Mouse (Mus musculus): ENCODE results near the gene Olfr126. TPM values are rescaled to one million over a fixed set of nuclear protein-coding genes. Genes with fewer than 3 reads are reported as not detected.

Olfr126 gene
- not detected in 2 replicates for total RNA-seq (2017)

- ATAC-seq (replicated peaks in 1 of 2; ENCODE audit: insufficient read depth in 1 of 2, low FRiP score in 2 of 2, low TSS enrichment in 1 of 2, low read depth in 1 of 2, poor library complexity in 2 of 2, severe bottlenecking in 2 of 2) = no peak
These were observed at the start of gene Olfr126 for GRCm38 (mm10) chr17:37847183-37847582. Gene Olfr126, plus strand, starts transcription at chr17:37847483.

GRCm38 (mm10) chr17:37799588-37799987 is 47.7 kb upstream of the Olfr126 start, which contains the start of gene Olfr124:
Gene Olfr124, plus strand, starts transcription at chr17:37799888.
- no peak for ATAC-seq (replicated peaks in 1 of 2; ENCODE audit: insufficient read depth in 1 of 2, low FRiP score in 2 of 2, low TSS enrichment in 1 of 2, low read depth in 1 of 2, poor library complexity in 2 of 2, severe bottlenecking in 2 of 2)

GRCm38 (mm10) chr17:37832649-37833048 is 14.6 kb upstream of the Olfr126 start, which contains the start of gene Olfr125:
Gene Olfr125, plus strand, starts transcription at chr17:37832949.
- no peak for ATAC-seq (replicated peaks in 1 of 2; ENCODE audit: insufficient read depth in 1 of 2, low FRiP score in 2 of 2, low TSS enrichment in 1 of 2, low read depth in 1 of 2, poor library complexity in 2 of 2, severe bottlenecking in 2 of 2)

GRCm38 (mm10) chr17:37863901-37864300 is 16.6 kb downstream of the Olfr126 start:
- ATAC-seq (replicated peaks in 1 of 2; ENCODE audit: insufficient read depth in 1 of 2, low FRiP score in 2 of 2, low TSS enrichment in 1 of 2, low read depth in 1 of 2, poor library complexity in 2 of 2, severe bottlenecking in 2 of 2) = no peak

GRCm38 (mm10) chr17:37869676-37870205 is 22.5 kb downstream of the Olfr126 start:
- ATAC-seq (replicated peaks in 1 of 2; ENCODE audit: insufficient read depth in 1 of 2, low FRiP score in 2 of 2, low TSS enrichment in 1 of 2, low read depth in 1 of 2, poor library complexity in 2 of 2, severe bottlenecking in 2 of 2) = no peak

GRCm38 (mm10) chr17:37873830-37874229 is 26.5 kb downstream of the Olfr126 start:
- no peak for ATAC-seq (replicated peaks in 1 of 2; ENCODE audit: insufficient read depth in 1 of 2, low FRiP score in 2 of 2, low TSS enrichment in 1 of 2, low read depth in 1 of 2, poor library complexity in 2 of 2, severe bottlenecking in 2 of 2)

GRCm38 (mm10) chr17:37900137-37900536 is 52.9 kb downstream of the Olfr126 start, which contains the start of gene Olfr127:
Gene Olfr127, plus strand, starts transcription at chr17:37900437.
- no peak for ATAC-seq (replicated peaks in 1 of 2; ENCODE audit: insufficient read depth in 1 of 2, low FRiP score in 2 of 2, low TSS enrichment in 1 of 2, low read depth in 1 of 2, poor library complexity in 2 of 2, severe bottlenecking in 2 of 2)

Other genes with a start within 250 kb of the Olfr126 start
- gene Olfr115, start 220.4 kb upstream of the Olfr126 start, total RNA-seq (2017) = not detected in 2 replicates
- not detected in 2 replicates for gene Olfr116, start 220.3 kb upstream of the Olfr126 start, total RNA-seq (2017)
- not detected in 2 replicates for gene Olfr117, start 183.7 kb upstream of the Olfr126 start, total RNA-seq (2017)
- not detected in 2 replicates for gene Olfr118, start 180.5 kb upstream of the Olfr126 start, total RNA-seq (2017)
- gene Olfr119, start 150.9 kb upstream of the Olfr126 start, total RNA-seq (2017) = not detected in 2 replicates
- not detected in 2 replicates for gene Olfr120, start 125.7 kb upstream of the Olfr126 start, total RNA-seq (2017)
- gene Olfr121, start 98.6 kb upstream of the Olfr126 start, total RNA-seq (2017) = not detected in 2 replicates
- gene Olfr122, start 78.9 kb upstream of the Olfr126 start, total RNA-seq (2017) = not detected in 2 replicates
- gene Olfr123, start 54.0 kb upstream of the Olfr126 start, total RNA-seq (2017) = not detected in 2 replicates
- not detected in 2 replicates for gene Olfr124, start 47.6 kb upstream of the Olfr126 start, total RNA-seq (2017)
- gene Olfr125, start 14.5 kb upstream of the Olfr126 start, total RNA-seq (2017) = not detected in 2 replicates
- gene Olfr127, start 53.0 kb downstream of the Olfr126 start, total RNA-seq (2017) = not detected in 2 replicates
- not detected in 2 replicates for gene Olfr128, start 73.1 kb downstream of the Olfr126 start, total RNA-seq (2017)
- gene Olfr761, start 105.6 kb downstream of the Olfr126 start, total RNA-seq (2017) = not detected in 2 replicates
- not detected in 2 replicates for gene Olfr129, start 212.6 kb downstream of the Olfr126 start, total RNA-seq (2017)
- gene Olfr130, start 216.4 kb downstream of the Olfr126 start, total RNA-seq (2017) = not detected in 2 replicates
- not detected in 2 replicates for gene Olfr131, start 241.2 kb downstream of the Olfr126 start, total RNA-seq (2017)